Mouse (Mus musculus): ENCODE results near the gene Mpc1.
"Not testable (repeated sequence)": the region's sequence is repeated elsewhere in the genome, so short reads cannot be mapped to it uniquely, and the experiment has no call there.

The Mpc1 gene

DNA sequence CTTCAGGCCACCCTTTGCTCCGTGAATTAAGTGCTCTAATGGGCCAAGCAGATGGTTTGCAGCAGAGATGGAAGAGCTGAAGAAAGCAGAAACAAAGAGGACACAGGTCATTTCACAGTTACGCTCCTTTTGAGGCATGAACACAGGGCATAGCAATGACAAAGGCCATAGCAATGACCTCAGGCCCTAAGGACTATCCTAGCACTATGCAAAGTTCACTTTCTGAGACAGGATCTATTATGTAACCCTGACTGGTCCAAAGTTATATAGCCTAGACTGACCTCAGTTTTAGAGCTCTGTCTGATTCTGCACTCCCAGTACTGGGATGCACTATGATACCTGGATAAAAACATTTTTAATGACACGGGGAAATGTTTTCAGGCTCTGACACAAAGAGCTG is 4.3 kb upstream of the Mpc1 start:
- DNase-seq (ENCODE audit: low spot score) = no peak

DNA sequence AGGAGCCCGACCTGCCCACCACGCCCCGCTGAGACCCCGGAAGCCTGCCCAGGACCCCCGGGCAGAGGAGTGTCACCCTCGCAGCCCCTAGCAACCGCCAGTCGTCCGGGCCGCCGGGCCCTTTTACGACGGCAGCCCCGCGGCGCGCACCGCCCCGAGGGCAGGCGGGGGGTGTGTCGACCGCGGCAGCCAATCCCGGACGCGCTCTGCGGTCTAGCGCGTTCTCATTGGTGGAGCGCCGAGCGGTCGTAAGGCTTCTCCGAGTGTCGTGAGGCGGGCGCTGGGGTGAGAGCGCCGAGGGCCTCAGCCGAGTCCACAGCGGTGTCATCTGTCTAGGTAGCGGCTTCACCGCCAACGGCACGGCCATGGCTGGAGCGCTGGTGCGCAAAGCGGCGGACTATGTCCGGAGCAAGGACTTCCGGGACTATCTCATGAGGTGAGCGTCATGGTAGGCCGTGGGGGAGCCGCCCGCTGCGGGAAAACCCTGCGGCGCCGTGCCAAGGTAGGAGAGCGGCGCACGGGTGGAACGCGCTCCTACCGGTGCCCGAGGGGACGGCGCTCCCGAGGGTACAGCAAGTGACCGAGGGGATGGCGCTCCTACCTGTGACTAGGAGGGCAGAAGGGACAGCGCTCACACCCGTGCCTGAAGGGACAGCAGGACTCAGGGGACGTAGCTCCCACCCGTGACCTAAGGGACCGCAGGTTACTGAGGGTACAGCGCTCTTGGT is 986 bp downstream of the Mpc1 start:
- DNase-seq (ENCODE audit: low spot score) = peak; percentile 90

DNA sequence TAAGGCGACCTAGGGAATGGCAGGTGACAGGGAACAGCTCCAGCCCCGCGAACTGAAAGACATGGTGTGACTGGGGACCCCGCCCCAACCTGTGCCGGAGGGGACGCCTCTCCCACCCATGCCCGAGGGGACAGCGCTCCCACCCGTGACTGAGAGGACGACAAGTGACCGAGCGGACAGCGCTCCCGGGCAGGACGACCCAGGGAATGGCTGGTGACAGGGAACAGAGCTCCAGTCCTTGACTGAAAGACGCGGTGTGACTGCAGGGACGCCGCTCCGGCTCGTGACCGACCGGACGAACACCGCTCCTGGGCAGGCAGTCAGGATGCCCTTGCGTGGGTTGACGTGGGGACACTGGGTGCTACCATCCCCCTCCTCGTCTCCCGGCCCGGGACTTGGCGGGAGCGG is 1.6 kb downstream of the Mpc1 start:
- DNase-seq (ENCODE audit: low spot score) = peak; percentile 18

- DNase-seq (ENCODE audit: low spot score) = no peak
Observed at GRCm38 (mm10) chr17:8285056-8285455, 2.4 kb downstream of the Mpc1 start.

GRCm38 (mm10) chr17:8286987-8287386 is 4.3 kb downstream of the Mpc1 start:
- DNase-seq (ENCODE audit: low spot score) = no peak

DNA sequence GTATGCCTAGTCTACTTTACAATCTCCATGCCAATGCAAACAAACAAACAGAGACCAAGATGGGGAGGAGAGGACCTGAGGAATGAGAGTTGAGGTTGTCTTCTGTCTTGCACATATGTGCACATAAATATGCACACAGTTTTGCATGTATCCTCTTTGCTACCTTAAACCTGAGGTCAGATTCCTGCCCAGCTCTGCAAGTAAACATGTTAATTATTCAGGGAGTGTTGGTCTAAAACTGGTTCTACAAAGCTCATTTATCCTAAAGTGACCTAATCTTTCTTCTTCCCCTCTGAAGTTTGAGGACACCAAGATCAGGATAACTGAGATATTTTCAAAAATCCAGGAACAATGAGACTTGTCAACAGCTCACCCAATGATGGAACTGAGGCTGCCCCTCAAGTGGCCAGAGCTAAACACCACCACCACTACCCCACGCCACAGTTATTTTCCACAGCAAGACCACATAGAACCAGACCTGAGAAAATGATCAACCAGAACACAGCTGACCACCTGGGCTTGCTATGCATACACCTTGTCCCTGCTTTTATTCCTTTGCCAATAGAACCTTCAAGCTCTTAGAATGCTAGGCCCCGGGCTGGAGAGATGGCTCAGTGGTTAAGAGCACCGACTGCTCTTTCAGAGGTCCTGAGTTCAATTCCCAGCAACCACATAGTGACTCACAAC is 7.4 kb downstream of the Mpc1 start:
- no peak for DNase-seq (ENCODE audit: low spot score)

DNA sequence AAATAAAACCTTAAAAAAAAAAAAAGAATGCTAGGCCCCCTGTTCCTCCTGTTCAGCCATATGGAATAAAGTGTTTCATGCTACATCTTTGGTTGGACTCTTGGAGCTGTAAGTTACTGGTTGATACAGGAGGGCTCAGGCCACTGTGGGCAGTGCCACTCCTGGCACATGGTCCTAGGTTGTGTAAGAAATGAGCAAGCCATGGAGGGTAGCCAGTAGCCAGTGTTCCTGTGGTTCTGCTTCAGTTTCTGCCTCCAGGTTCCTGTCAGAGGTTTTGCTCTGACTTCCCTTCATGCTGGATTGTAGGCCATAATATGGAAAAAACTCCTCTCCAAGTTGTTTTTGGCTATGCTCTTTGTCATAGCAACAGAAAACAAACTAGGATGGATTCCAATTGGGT is 8.0 kb downstream of the Mpc1 start:
- no peak for DNase-seq (ENCODE audit: low spot score)

GRCm38 (mm10) chr17:8295825-8296224 is 13.1 kb downstream of the Mpc1 start:
- DNase-seq (ENCODE audit: low spot score) = no peak

- no peak for DNase-seq (ENCODE audit: low spot score)
Observed at GRCm38 (mm10) chr17:8296313-8296844, 13.7 kb downstream of the Mpc1 start.

DNA sequence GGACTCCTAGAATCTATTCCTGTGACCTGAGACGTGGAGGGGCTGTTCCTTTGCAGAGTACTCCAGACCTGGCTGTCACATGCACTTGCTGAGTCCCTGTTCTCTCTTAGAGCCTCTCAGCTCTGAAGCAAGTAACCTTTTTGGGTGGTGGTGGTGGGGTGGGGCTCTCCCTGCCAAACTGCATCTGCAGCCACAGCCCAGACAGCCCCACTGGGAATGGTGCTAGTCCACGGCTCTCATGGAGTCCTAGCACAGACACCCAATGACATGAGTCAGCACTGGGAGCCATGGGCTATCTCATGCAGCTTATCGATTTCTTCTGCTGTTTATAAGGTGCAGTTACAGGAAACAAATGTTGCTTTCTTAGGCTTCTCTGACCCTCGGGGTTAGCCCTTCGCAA is 15.0 kb downstream of the Mpc1 start:
- no peak for DNase-seq (ENCODE audit: low spot score)

DNA sequence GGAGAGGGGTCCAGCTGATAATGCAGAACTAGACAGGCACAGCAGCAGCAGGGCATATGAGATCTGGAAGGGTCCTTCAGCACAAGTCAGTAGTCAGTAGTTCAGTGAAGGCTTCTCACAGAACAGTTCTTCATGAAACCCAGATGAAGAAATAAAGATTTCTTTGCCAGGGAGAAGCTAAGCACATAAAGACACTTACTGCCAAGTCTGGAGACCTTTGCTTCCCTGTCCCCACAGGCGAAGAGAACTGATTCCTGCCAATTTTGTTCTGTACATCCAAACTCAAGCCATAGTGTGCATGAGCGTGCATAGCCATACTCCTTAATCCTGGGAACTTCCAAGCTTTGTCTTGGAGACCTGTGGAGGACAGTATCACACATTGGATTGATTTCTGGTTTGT is 15.6 kb downstream of the Mpc1 start:
- no peak for DNase-seq (ENCODE audit: low spot score)

GRCm38 (mm10) chr17:8299524-8299923 is 16.8 kb downstream of the Mpc1 start:
- no peak for DNase-seq (ENCODE audit: low spot score)

- no peak for DNase-seq (ENCODE audit: low spot score)
Observed at GRCm38 (mm10) chr17:8301515-8301914, 18.8 kb downstream of the Mpc1 start.

DNA sequence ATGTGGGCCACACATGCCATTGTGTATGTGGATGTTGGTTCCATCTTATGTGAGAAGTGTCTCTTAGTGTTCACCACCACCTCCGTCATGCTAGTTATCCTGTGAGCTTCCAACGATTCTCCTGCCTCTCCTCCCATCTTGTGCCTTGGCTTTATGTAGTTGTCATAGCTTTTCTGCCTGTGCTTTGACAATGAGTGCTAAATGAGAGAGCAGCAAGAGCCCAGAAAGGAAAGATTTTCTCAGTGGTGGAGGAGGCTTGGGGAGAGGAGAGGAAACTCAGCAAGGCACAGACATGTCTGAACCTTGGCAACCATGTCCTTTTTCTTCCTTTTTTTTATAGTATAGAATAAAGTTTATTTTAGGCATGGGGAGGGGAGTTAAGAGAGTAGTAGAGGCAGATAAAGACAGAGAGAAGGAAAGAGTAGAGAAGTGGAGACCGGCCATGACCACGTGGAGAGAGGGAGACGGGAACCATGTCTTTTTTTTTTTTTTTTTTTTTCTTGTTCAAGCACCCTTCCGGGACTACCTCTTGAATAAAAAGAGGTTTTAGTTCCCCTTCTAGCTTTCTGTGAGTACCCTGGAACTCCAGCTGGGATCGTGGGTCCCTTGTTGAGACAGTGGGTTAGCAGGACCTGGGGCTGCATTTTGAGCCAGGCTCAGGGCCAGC is 20.2 kb downstream of the Mpc1 start:
- no peak for DNase-seq (ENCODE audit: low spot score)

GRCm38 (mm10) chr17:8303671-8304070 is 21.0 kb downstream of the Mpc1 start:
- DNase-seq (ENCODE audit: low spot score) = no peak

GRCm38 (mm10) chr17:8305801-8306200 is 23.1 kb downstream of the Mpc1 start:
- DNase-seq (ENCODE audit: low spot score) = no peak

- DNase-seq (ENCODE audit: low spot score) = peak; percentile 89
Observed at GRCm38 (mm10) chr17:8310838-8311614, 28.3 kb downstream of the Mpc1 start, which contains the start of gene Sft2d1. Sft2d1 (plus strand) TSS chr17:8311102.

DNA sequence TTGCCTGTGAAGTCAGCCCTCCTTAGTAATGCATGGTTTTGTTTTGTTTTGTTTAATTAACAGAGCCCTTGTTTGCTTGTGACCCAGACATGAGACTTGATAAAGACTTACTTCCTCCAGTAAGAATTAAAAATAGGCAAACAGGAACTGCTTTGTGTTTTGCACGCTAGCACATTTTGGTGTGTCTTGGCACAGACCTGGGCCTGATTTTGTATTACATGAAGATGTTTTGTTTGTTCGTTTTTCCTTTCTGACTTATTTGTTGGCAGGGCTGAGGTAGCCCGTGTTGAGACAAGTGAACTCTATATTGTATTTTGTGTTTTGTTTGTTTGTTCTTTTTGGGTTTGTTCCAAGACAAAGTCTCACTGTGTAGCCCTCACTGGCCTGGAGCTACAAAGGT is 29.0 kb downstream of the Mpc1 start:
- no peak for DNase-seq (ENCODE audit: low spot score)

DNA sequence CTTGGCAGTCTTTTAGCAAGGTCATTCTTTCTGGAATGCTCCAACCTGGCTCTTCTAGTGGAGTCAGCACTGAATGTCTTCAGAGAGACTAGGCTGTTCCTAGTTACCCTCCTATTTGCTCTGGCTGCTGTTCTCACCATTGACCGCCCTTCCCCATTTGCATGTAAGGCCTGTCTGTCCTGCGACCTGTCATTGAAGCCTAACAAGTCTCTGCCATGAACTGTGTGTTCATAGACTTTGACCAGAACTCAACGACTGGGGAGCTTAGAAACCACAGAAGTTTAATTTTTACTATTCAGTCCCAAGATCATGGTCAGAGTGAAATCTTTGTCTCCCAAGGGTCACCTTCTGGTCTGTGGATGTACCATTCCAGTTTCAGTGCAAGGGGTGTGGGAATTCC is 31.3 kb downstream of the Mpc1 start:
- DNase-seq (ENCODE audit: low spot score) = no peak

- no peak for DNase-seq (ENCODE audit: low spot score)
Observed at GRCm38 (mm10) chr17:8316251-8316650, 33.5 kb downstream of the Mpc1 start.

- DNase-seq (ENCODE audit: low spot score) = not testable (repeated sequence)
Observed at GRCm38 (mm10) chr17:8326877-8327276, 44.2 kb downstream of the Mpc1 start.

GRCm38 (mm10) chr17:8328511-8329174 is 45.9 kb downstream of the Mpc1 start:
- no peak for DNase-seq (ENCODE audit: low spot score)
